Mouse (Mus musculus) embryonic facial prominence, embryonic 10.5 days (tissue): ENCODE measurements around the gene Cdk19. TPM values are rescaled to one million over a fixed set of nuclear protein-coding genes. Genes with fewer than 3 reads are reported as not detected.
"Not testable (repeated sequence)": the region's sequence is repeated elsewhere in the genome, so short reads cannot be mapped to it uniquely, and the experiment has no call there.

Experiments
- DNase-seq: peaks from one replicate; pipeline ENCODE4 v3.0.0-alpha.2; 2017; ENCODE audit warnings: low spot score
- H3K27ac ChIP-seq: fragments of 300-500 bp; sonication (generic); replicated peaks from 2 replicates; pipeline ENCODE4 v1.5.1; 2016; ENCODE audit warnings: mild to moderate bottlenecking
- H3K27me3 ChIP-seq: fragments of 300-500 bp; sonication (generic); replicated peaks from 2 replicates; pipeline ENCODE4 v1.6.1; 2016; ENCODE audit warnings: low read depth, mild to moderate bottlenecking; ENCODE audit not compliant: poor library complexity, severe bottlenecking
- H3K36me3 ChIP-seq: fragments of 300-500 bp; sonication (generic); replicated peaks from 2 replicates; pipeline ENCODE4 v1.6.1; 2016; ENCODE audit warnings: mild to moderate bottlenecking, moderate library complexity
- H3K4me1 ChIP-seq: fragments of 300-500 bp; sonication (generic); 2 replicates; pipeline ENCODE4 v1.6.1; 2016
- H3K4me3 ChIP-seq: fragments of 300-500 bp; sonication (generic); 2 replicates; pipeline ENCODE4 v1.5.1; 2016; ENCODE audit warnings: mild to moderate bottlenecking, moderate library complexity
- H3K9me3 ChIP-seq: fragments of 300-500 bp; sonication (generic); 2 replicates; pipeline ENCODE4 v1.6.1; 2016; ENCODE audit warnings: mild to moderate bottlenecking
- whole genome bisulfite sequencing: fragments of 180-500 bp; shearing (Covaris S2); methylation state at CpG from one replicate; pipeline ENCODE4 v1.1.7; 2016; 5-methylcytosine and 5-hydroxymethylcytosine counted together
- polyA plus RNA-seq: library from polyadenylated mRNA; unstranded; fragments of >200 nt; fragmentation: Nextera tagmentation; extraction: Ambion mirVana; gene quantifications from 2 replicates; pipeline ENCODE4 v1.2.1, GENCODE M21; 2016

Gene Cdk19
- polyA plus RNA-seq, 1 experiment from 2014 or later, result 7.8 TPM

GRCm38 (mm10) chr10:40502734-40503133 is 163.4 kb downstream of the Cdk19 start:
- 67% methylated on average over 3 of the region's 3 CpGs for whole genome bisulfite sequencing
- no peak for DNase-seq
- H3K36me3 ChIP-seq, result no peaks in the 10 kb centered on the region
- H3K27ac ChIP-seq, result no peak overlapping the region
- peaks cover 15% of the 10 kb centered on the region for H3K4me1 ChIP-seq
- H3K9me3 ChIP-seq, result no peaks in the 10 kb centered on the region
- no peaks in the 10 kb centered on the region for H3K27me3 ChIP-seq
- H3K4me3 ChIP-seq, result no peak overlapping the region

DNA sequence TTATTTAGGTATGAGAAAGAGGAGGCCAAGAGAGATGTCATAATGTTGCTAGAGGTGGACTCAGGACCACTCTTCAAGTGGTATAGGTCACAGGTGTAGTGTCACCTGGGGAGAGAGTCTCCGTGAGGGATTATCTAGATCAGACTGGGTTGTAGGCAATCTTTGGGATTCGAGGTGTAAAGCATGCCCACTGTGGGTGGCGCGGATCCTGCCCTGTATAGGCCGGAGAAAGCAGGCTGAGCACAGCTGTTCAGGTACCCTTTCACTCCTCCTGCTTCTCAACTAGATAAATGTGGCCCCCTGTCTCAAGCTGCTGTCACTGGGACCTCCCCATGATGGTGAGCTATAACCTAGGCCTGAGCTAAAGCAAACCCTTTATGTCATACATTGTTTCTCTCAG is 171.0 kb downstream of the Cdk19 start:
- 90% methylated on average over 5 of the region's 5 CpGs for WGBS
- Histone ChIP-seq H3K27me3 (no peaks in the 10 kb centered on the region), H3K27ac (no peak overlapping the region)

DNA sequence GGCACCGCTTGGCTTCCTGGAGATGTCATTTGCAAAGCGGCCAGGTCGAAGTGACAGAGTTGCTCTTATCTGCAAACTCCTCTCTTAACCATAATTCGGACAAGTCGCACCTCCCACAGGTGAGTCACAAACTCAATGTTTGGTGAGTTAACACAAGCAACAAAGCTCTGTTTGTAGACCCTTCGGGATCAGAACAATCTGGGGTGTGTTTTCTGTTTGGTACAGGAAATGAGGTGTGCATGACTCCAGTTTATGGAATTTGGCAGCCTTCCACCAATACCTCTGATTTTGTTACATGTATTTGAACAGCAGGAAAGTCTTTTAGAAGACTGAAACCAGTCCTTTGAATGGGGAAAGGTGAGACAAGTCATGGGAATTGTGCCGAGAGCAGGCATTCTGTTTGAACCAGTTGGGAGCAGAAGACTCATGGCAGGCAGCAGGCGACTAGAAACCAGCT is 171.9 kb downstream of the Cdk19 start:
- Histone ChIP-seq H3K27me3 (no peaks in the 10 kb centered on the region), H3K4me3 (no peak overlapping the region), H3K36me3 (no peaks in the 10 kb centered on the region), H3K9me3 (no peaks in the 10 kb centered on the region), H3K4me1 (peaks cover 6% of the 10 kb centered on the region), H3K27ac (no peak overlapping the region)
- DNase-seq, result no peak
- 89% methylated on average over 8 of the region's 8 CpGs for WGBS

More for the DNA sequence above, 171.0 kb downstream of the Cdk19 start:
- Histone ChIP-seq H3K9me3 (no peaks in the 10 kb centered on the region), H3K4me1 (no peaks in the 10 kb centered on the region), H3K36me3 (no peaks in the 10 kb centered on the region), H3K4me3 (no peak overlapping the region)
- no peak for DNase-seq

GRCm38 (mm10) chr10:40512185-40512584 is 172.8 kb downstream of the Cdk19 start:
- Histone ChIP-seq H3K4me1 (peaks cover 13% of the 10 kb centered on the region), H3K36me3 (no peaks in the 10 kb centered on the region), H3K4me3 (no peak overlapping the region), H3K9me3 (no peaks in the 10 kb centered on the region), H3K27me3 (no peaks in the 10 kb centered on the region), H3K27ac (no peak overlapping the region)
- WGBS, result 96% methylated on average over 6 of the region's 6 CpGs
- no peak for DNase-seq

DNA sequence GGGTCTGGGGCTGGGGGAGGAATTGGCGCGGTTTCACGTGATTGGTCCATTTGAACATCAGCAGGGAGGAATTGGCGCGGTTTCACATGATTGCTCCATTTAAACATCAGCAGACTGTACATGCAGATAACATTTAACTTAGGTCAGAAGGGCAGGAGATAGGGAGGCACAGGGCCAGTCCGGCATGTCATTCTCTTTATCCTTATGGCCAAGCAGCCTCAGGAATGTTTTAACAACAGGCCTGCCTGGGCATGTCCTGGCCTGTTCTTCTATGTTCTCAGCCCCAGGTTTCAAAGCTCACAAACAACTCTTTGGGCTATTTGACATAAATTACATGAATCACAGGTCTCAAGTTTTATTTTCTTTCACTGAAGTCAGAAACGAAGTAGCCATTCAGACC is 173.6 kb downstream of the Cdk19 start:
- not testable (repeated sequence) for H3K27ac ChIP-seq, H3K36me3 ChIP-seq, H3K4me3 ChIP-seq, H3K9me3 ChIP-seq, H3K27me3 ChIP-seq, DNase-seq
- 96% methylated on average over 7 of the region's 7 CpGs for WGBS
- peaks cover 15% of the 10 kb centered on the region for H3K4me1 ChIP-seq

GRCm38 (mm10) chr10:40515225-40515681 is 175.9 kb downstream of the Cdk19 start:
- H3K9me3 ChIP-seq, result no peaks in the 10 kb centered on the region
- H3K27ac ChIP-seq, result 0 out of 2 replicates have a peak overlapping the region, but pooled peaks have one; percentile 48
- no peak for DNase-seq
- H3K4me3 ChIP-seq, result no peak overlapping the region
- peaks cover 15% of the 10 kb centered on the region for H3K4me1 ChIP-seq
- H3K36me3 ChIP-seq, result no peaks in the 10 kb centered on the region
- WGBS, result 86% methylated on average over 5 of the region's 5 CpGs
- no peaks in the 10 kb centered on the region for H3K27me3 ChIP-seq

DNA sequence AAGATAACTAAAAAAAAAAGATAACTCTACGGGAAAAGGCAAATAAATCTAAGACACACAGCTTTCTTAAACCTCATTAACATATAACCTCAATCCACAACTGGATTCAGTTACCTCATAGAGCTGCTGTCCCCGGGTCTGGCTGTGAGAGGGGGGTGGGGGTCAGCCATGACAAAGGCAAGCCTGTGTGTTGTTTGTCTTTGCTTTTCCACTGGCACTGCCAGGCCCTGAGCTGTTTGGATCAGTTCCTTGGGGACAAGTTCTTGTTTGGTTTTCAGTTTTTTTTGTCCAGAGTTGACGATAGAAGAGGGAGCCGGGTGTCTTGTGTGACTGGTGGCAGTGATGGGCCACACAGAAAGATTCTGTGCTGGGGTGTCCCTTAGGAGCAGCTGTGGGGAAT is 177.1 kb downstream of the Cdk19 start:
- H3K27me3 ChIP-seq, result no peaks in the 10 kb centered on the region
- WGBS, result 13% methylated on average over 4 of the region's 4 CpGs
- DNase-seq, result peak; percentile 50
- no peaks in the 10 kb centered on the region for H3K9me3 ChIP-seq
- no peak overlapping the region for H3K4me3 ChIP-seq
- H3K4me1 ChIP-seq, result peaks cover 22% of the 10 kb centered on the region
- no peaks in the 10 kb centered on the region for H3K36me3 ChIP-seq
- peak overlapping the region; percentile 66 for H3K27ac ChIP-seq

- Histone ChIP-seq H3K27me3 (no peaks in the 10 kb centered on the region), H3K36me3 (no peaks in the 10 kb centered on the region), H3K4me3 (no peak overlapping the region), H3K27ac (no peak overlapping the region), H3K9me3 (no peaks in the 10 kb centered on the region), H3K4me1 (peaks cover 50% of the 10 kb centered on the region)
- 94% methylated on average over 4 of the region's 4 CpGs for WGBS
- no peak for DNase-seq
Observed at GRCm38 (mm10) chr10:40519586-40519985, 180.2 kb downstream of the Cdk19 start.

- no peaks in the 10 kb centered on the region for H3K36me3 ChIP-seq
- WGBS, result 15% methylated on average over 12 of the region's 12 CpGs
- peak overlapping the region; percentile 1; the same call in 1 of the 2 replicates for H3K4me3 ChIP-seq
- peak; percentile 52 for DNase-seq
- no peaks in the 10 kb centered on the region for H3K9me3 ChIP-seq
- H3K27me3 ChIP-seq, result no peaks in the 10 kb centered on the region; the same call in 1 of the 2 replicates
- H3K4me1 ChIP-seq, result peaks cover 40% of the 10 kb centered on the region
- peak overlapping the region; percentile 67 for H3K27ac ChIP-seq
Observed at GRCm38 (mm10) chr10:40521579-40521978, 182.2 kb downstream of the Cdk19 start.

GRCm38 (mm10) chr10:40523312-40523975 is 184.1 kb downstream of the Cdk19 start:
- H3K36me3 ChIP-seq, result no peaks in the 10 kb centered on the region
- no peak overlapping the region for H3K4me3 ChIP-seq
- H3K27ac ChIP-seq, result peak overlapping the region; percentile 63
- DNase-seq, result no peak
- no peaks in the 10 kb centered on the region for H3K9me3 ChIP-seq
- WGBS, result 66% methylated on average over 7 of the region's 7 CpGs
- peaks cover 51% of the 10 kb centered on the region for H3K4me1 ChIP-seq
- no peaks in the 10 kb centered on the region; the same call in 1 of the 2 replicates for H3K27me3 ChIP-seq

GRCm38 (mm10) chr10:40524032-40524806 is 184.9 kb downstream of the Cdk19 start:
- H3K27ac ChIP-seq, result peak overlapping the region; percentile 40
- peaks cover 58% of the 10 kb centered on the region for H3K4me1 ChIP-seq
- 68% methylated on average over 9 of the region's 9 CpGs for WGBS
- no peak overlapping the region for H3K4me3 ChIP-seq
- no peaks in the 10 kb centered on the region for H3K36me3 ChIP-seq
- H3K27me3 ChIP-seq, result no peaks in the 10 kb centered on the region; the same call in 1 of the 2 replicates
- no peak for DNase-seq
- no peaks in the 10 kb centered on the region for H3K9me3 ChIP-seq

DNA sequence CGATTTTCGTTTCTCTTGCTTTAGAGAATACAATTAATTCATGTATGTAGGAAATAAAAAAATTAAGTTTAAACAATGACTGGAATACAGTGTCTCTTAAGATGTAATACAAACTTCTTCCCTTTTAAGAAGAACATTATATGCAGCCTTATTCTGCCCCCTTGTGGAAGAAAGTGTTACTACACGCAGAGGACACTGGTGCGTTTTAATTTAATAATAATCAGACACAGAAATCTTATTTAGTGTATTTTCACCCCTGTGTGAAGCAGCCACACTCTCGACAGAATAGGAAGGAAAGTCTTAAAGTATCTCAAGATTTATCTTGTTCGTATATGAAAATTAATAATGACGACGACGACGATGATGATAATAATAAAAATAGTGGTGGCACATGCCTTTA is 185.6 kb downstream of the Cdk19 start:
- Histone ChIP-seq H3K4me3 (no peak overlapping the region), H3K9me3 (no peaks in the 10 kb centered on the region), H3K36me3 (no peaks in the 10 kb centered on the region), H3K27me3 (no peaks in the 10 kb centered on the region; the same call in 1 of the 2 replicates), H3K4me1 (peaks cover 58% of the 10 kb centered on the region), H3K27ac (no peak overlapping the region)
- DNase-seq, result peak; percentile 44
- WGBS, result 32% methylated on average over 10 of the region's 10 CpGs
